10 mouse cellular contexts compared by ENCODE assay signal in genomic region chr2:28067175-28067574, GRCm38 (mm10). TPM values are rescaled to one million over a fixed set of nuclear protein-coding genes. Genes with fewer than 3 reads are reported as not detected.
A peak's percentile ranks its signal among the peaks of the same experiment; 100 is the strongest.
DNase-seq lines count a peak whose midpoint lies in the region; ATAC-seq and TF ChIP-seq lines count a peak whose summit lies in the region.
"Had no signal": no experiment of that assay in that cellular context is flagged by ENCODE, and none has a peak within 500 bp of the region (broad histone marks: within the 10 kb centered on the region; RNA-seq: fewer than 3 reads in every experiment).

No protein-coding gene starts in this region.

- peaks cover 8% of the 10 kb centered on the region; the same call in 1 of the 2 replicates for H3K4me1 ChIP-seq in heart, embryonic 12.5 days (replicated peaks)
- peaks cover 11% of the 10 kb centered on the region for H3K4me1 ChIP-seq in midbrain, embryonic 15.5 days
- H3K4me1 ChIP-seq in stomach, postnatal 0 days (replicated peaks; ENCODE audit: control insufficient read depth, insufficient read depth) = no peaks in the 10 kb centered on the region

- no peaks in the 10 kb centered on the region for H3K36me3 ChIP-seq in heart, embryonic 12.5 days
- H3K36me3 ChIP-seq in midbrain, embryonic 15.5 days (replicated peaks) = no peaks in the 10 kb centered on the region
- no peaks in the 10 kb centered on the region for H3K36me3 ChIP-seq in stomach, postnatal 0 days (ENCODE audit: control insufficient read depth, insufficient read depth, low read length)

- peak; percentile 19 for DNase-seq in heart, postnatal 4 days
- peak; percentile 53 to 57 for DNase-seq in cerebellum, postnatal 10 days
- peak; percentile 21 for DNase-seq in layer of hippocampus, adult 9-10 months (ENCODE audit: low spot score)
- DNase-seq in stomach, postnatal 0 days (ENCODE audit: low spot score) = no peak
- DNase-seq in embryo, embryonic 10 days (ENCODE audit: low spot score) = no peak
- no peak for DNase-seq in ovary, postnatal 36 days (ENCODE audit: low spot score)
- DNase-seq: lung, adult 2 months had no signal

- no peaks in the 10 kb centered on the region for H3K9me3 ChIP-seq in heart, embryonic 12.5 days (replicated peaks)
- H3K9me3 ChIP-seq in midbrain, embryonic 15.5 days = no peaks in the 10 kb centered on the region
- H3K9me3 ChIP-seq in stomach, postnatal 0 days (ENCODE audit: control insufficient read depth, low read length) = no peaks in the 10 kb centered on the region

- 62% methylated on average over 6 of the region's 6 CpGs for WGBS in heart, embryonic 12.5 days
- WGBS in midbrain, embryonic 15.5 days = 65% methylated on average over 6 of the region's 6 CpGs
- 70% methylated on average over 6 of the region's 6 CpGs for WGBS in stomach, postnatal 0 days

- H3K4me2 ChIP-seq in heart, embryonic 12.5 days = no peak overlapping the region
- no peak overlapping the region for H3K4me2 ChIP-seq in midbrain, embryonic 15.5 days
- H3K4me2 ChIP-seq in stomach, postnatal 0 days (replicated peaks; ENCODE audit: low read depth) = no peak overlapping the region

- no peak overlapping the region; the same call in 1 of the 2 replicates for H3K27ac ChIP-seq in heart, embryonic 12.5 days (ENCODE audit: poor library complexity, severe bottlenecking)
- H3K27ac ChIP-seq in midbrain, embryonic 15.5 days = 0 out of 2 replicates have a peak overlapping the region, but pooled peaks have one; percentile 42
- no peak overlapping the region for H3K27ac ChIP-seq in stomach, postnatal 0 days (replicated peaks)

- no peak overlapping the region for H3K4me3 ChIP-seq in heart, embryonic 12.5 days
- H3K4me3 ChIP-seq in midbrain, embryonic 15.5 days = no peak overlapping the region
- no peak overlapping the region for H3K4me3 ChIP-seq in stomach, postnatal 0 days (ENCODE audit: low read depth, low read length)

- no peak for TF ChIP-seq EP300 in stomach, postnatal 0 days (optimal IDR thresholded peaks at IDR 0.05)

- H3K27me3 ChIP-seq in heart, embryonic 12.5 days (replicated peaks) = no peaks in the 10 kb centered on the region; the same call in 1 of the 2 replicates
- H3K27me3 ChIP-seq in midbrain, embryonic 15.5 days (replicated peaks) = no peaks in the 10 kb centered on the region
- no peaks in the 10 kb centered on the region for H3K27me3 ChIP-seq in stomach, postnatal 0 days (ENCODE audit: control insufficient read depth, insufficient read depth, low read length)

- TF ChIP-seq CTCF in stomach, postnatal 0 days (IDR thresholded peaks at IDR 0.05; ENCODE audit: low read depth) = no peak

- H3K9ac ChIP-seq in heart, embryonic 12.5 days = no peak overlapping the region
- no peak overlapping the region for H3K9ac ChIP-seq in midbrain, embryonic 15.5 days
- H3K9ac ChIP-seq in stomach, postnatal 0 days (ENCODE audit: low read length) = no peak overlapping the region

- ATAC-seq in heart, embryonic 12.5 days (ENCODE audit: insufficient number of reproducible peaks, low FRiP score) = no peak
- no peak for ATAC-seq in midbrain, embryonic 15.5 days (replicated peaks)
- no peak for ATAC-seq in stomach, postnatal 0 days (ENCODE audit: low FRiP score, low TSS enrichment)

RNA-seq across cellular contexts. Expression of gene Fcnb, which starts 17.5 kb away (rescaled TPM):
- total RNA-seq in heart, postnatal 4 days (2021) = not detected
- 0.33 TPM in 1 of 2 replicates, not detected in the other for polyA plus RNA-seq in heart, embryonic 12.5 days (2016; fragmentation: Nextera tagmentation; extraction: Ambion mirVana)
- polyA plus RNA-seq in midbrain, embryonic 15.5 days (2015; fragmentation: Nextera tagmentation; extraction: Ambion mirVana) = 0.43 TPM in 1 of 2 replicates, not detected in the other
- polyA plus RNA-seq in stomach, postnatal 0 days (2015; fragmentation: Nextera tagmentation; extraction: Ambion mirVana) = 0.13 and 0.41 TPM in 2 replicates
- total RNA-seq: heart, adult 18-20 months had no signal

Comparison
In these comparisons a context has a peak if more than half of its experiments do, and no peak if none do; other contexts are left out.
1. DNase-seq: peak in heart, postnatal 4 days (single experiment), cerebellum, postnatal 10 days (2 of 2) and layer of hippocampus, adult 9-10 months (single experiment); none in stomach, postnatal 0 days (single experiment), embryo, embryonic 10 days (single experiment) and ovary, postnatal 36 days (single experiment).